Mouse (Mus musculus) erythroblast, embryonic 14.5 days (primary cell): Measurements from ENCODE around the gene Gadd45b.

Source experiments
- GATA1 ChIP-seq: IDR thresholded peaks from 2 replicates; pipeline ENCODE4 v1.6.1; 2012; ENCODE audit warnings: low read length, inconsistent platforms, mixed read lengths
- TAL1 ChIP-seq: IDR thresholded peaks from 3 replicates; pipeline ENCODE4 v1.6.1; 2012; ENCODE audit warnings: low read length, inconsistent platforms, mixed read lengths

- no peak for TF ChIP-seq GATA1
- TF ChIP-seq TAL1, result no peak
Measured at GRCm38 (mm10) chr10:80880131-80880641, 49.7 kb upstream of the Gadd45b start.
